Comparison of ENCODE assay signal across 33 mouse cellular contexts in the genomic region with DNA sequence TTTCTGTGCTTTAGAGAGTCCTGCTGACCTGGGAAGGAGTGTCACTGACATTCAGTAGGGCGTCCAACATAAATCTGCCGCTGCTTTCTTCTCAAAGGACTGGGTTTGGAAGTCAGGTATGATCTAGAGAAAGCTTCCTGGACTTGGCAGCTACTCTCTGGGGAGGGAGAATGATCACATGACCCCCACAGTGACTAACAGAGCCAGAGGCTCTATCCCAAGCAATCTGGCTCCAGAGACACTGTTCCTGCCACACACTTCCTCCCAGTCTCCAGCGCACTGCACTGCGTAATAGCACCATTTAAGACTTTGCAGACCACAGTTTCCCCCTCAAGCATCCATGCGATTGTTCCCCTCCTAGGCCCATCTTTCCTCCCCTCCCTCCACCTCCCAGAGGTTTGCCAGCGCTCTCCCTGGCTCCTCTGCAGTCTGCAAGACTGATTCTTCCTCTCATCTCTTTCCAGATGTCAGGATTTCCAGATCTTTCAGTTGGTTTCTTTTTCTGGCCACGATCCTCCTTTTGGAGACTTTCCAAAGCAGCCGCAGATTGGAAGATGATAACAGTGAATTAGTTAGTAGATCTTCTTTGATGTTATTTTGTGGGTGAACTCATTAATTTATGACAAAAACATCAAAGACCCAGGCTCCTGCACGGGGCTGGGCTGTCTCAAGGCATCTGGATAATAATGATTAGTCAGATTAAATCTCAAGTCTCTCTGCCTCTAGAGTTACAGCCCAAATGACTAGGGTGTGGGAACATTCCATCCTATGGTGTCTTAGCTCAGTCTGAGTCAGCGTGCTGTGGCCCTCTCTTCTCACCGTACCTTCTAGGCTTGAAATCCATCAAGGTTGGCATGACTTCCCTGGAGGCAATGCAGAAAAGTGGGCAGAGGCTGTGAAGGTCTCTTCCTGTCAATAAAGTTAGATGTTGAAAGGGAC. TPM values are rescaled to one million over a fixed set of nuclear protein-coding genes. Genes with fewer than 3 reads are reported as not detected.
DNase-seq lines count a peak whose midpoint lies in the region; ATAC-seq and TF ChIP-seq lines count a peak whose summit lies in the region.
"Had no signal": no experiment of that assay in that cellular context is flagged by ENCODE, and none has a peak within 500 bp of the region (broad histone marks: within the 10 kb centered on the region; RNA-seq: fewer than 3 reads in every experiment).

No protein-coding gene starts in this region.

- in situ Hi-C loops in Patski (cut with MboI; ENCODE audit: low pct_unique_long_range_greater_than_20kb) = no loop called here

- H3K9ac ChIP-seq in midbrain, embryonic 16.5 days (ENCODE audit: low read depth, low read length) = no peak overlapping the region
- H3K9ac ChIP-seq in midbrain, embryonic 15.5 days = no peak overlapping the region
- H3K9ac ChIP-seq: forebrain, postnatal 0 days; heart, embryonic 15.5 days; hindbrain, embryonic 12.5 days; intestine, embryonic 15.5 days; liver, embryonic 13.5 days had no signal

- H3K9me3 ChIP-seq in midbrain, embryonic 16.5 days (replicated peaks; ENCODE audit: control insufficient read depth, low read length, poor library complexity, severe bottlenecking) = no peaks in the 10 kb centered on the region
- no peaks in the 10 kb centered on the region for H3K9me3 ChIP-seq in midbrain, embryonic 15.5 days
- H3K9me3 ChIP-seq: heart, embryonic 10.5 days; heart, embryonic 15.5 days; hindbrain, embryonic 12.5 days; intestine, embryonic 15.5 days; liver, embryonic 13.5 days had no signal

- H3K4me2 ChIP-seq in midbrain, embryonic 16.5 days (ENCODE audit: low read length) = no peak overlapping the region
- H3K4me2 ChIP-seq in midbrain, embryonic 15.5 days = no peak overlapping the region
- H3K4me2 ChIP-seq: heart, embryonic 15.5 days; hindbrain, embryonic 12.5 days; intestine, embryonic 15.5 days; liver, embryonic 13.5 days had no signal

- peak overlapping the region; percentile 39; the same call in 1 of the 2 replicates for H3K27ac ChIP-seq in midbrain, embryonic 16.5 days (ENCODE audit: low read length)
- H3K27ac ChIP-seq in midbrain, embryonic 15.5 days = no peak overlapping the region
- H3K27ac ChIP-seq: heart, embryonic 10.5 days; heart, embryonic 15.5 days; hindbrain, embryonic 12.5 days; hindbrain, postnatal 0 days; intestine, embryonic 15.5 days; layer of hippocampus, adult 2 months; left cerebral cortex, adult 2 months; liver, embryonic 13.5 days; macrophage had no signal

- no peaks in the 10 kb centered on the region for H3K36me3 ChIP-seq in midbrain, embryonic 16.5 days (ENCODE audit: control insufficient read depth, insufficient read depth, low read length)
- no peaks in the 10 kb centered on the region for H3K36me3 ChIP-seq in midbrain, embryonic 15.5 days (replicated peaks)
- H3K36me3 ChIP-seq: heart, embryonic 10.5 days; heart, embryonic 15.5 days; hindbrain, embryonic 12.5 days; intestine, embryonic 15.5 days; liver, embryonic 13.5 days had no signal

- no peak for TF ChIP-seq CTCF in Patski (IDR thresholded peaks at IDR 0.05)

- POLR2A ChIA-PET in Patski (lab: Charles Lee) = no interaction called here

- 0 out of 2 replicates have a peak, but pooled peaks cover 6% of the 10 kb centered on the region for H3K4me1 ChIP-seq in midbrain, embryonic 16.5 days (ENCODE audit: control insufficient read depth, insufficient read depth, low read length)
- peaks cover 6% of the 10 kb centered on the region for H3K4me1 ChIP-seq in midbrain, embryonic 15.5 days
- H3K4me1 ChIP-seq: intestine, embryonic 15.5 days; liver, embryonic 13.5 days had no signal

- ATAC-seq in midbrain, embryonic 16.5 days = no peak; the same call in 1 of the 2 replicates
- ATAC-seq in midbrain, embryonic 15.5 days (replicated peaks) = no peak
- ATAC-seq in Patski = peak; percentile 65
- ATAC-seq: forebrain, postnatal 0 days; hindbrain, postnatal 0 days; intestine, embryonic 15.5 days; lung, postnatal 0 days had no signal

- no peak overlapping the region for H3K4me3 ChIP-seq in midbrain, embryonic 16.5 days (ENCODE audit: low read depth, low read length)
- H3K4me3 ChIP-seq in midbrain, embryonic 15.5 days = no peak overlapping the region
- H3K4me3 ChIP-seq: erythroblast, embryonic 14.5 days; heart, embryonic 10.5 days; heart, embryonic 15.5 days; hindbrain, embryonic 12.5 days; intestine, embryonic 15.5 days; layer of hippocampus, adult 2 months; left cerebral cortex, adult 2 months; liver, embryonic 13.5 days had no signal

- H3K27me3 ChIP-seq in midbrain, embryonic 16.5 days (ENCODE audit: control insufficient read depth, insufficient read depth, low read depth, low read length) = no peaks in the 10 kb centered on the region
- no peaks in the 10 kb centered on the region for H3K27me3 ChIP-seq in midbrain, embryonic 15.5 days (replicated peaks)
- peaks cover 12% of the 10 kb centered on the region for H3K27me3 ChIP-seq in Patski

- WGBS in midbrain, embryonic 16.5 days = 68% methylated on average over 11 of the region's 11 CpGs
- 63% methylated on average over 11 of the region's 11 CpGs for WGBS in midbrain, embryonic 15.5 days

- DNase-seq in adrenal gland, adult 2 months = peak; percentile 33
- no peak for DNase-seq in adrenal gland, adult 18-20 months (ENCODE audit: low spot score in 2 of 2)
- DNase-seq in 3T3-L1 (ENCODE audit: low read depth, low spot score) = peak; percentile 72
- no peak for DNase-seq in Patski (ENCODE audit: low read depth, low spot score)
- DNase-seq in natural killer cell, adult 2 months (ENCODE audit: low spot score in 2 of 2) = no peak
- no peak for DNase-seq in heart, adult 8-10 months (ENCODE audit: low spot score)
- DNase-seq: cerebellum, adult 11-12 months; cerebellum, postnatal 10 days; forebrain, postnatal 0 days; gastrocnemius, postnatal 14 days; kidney, adult 2 months; kidney, postnatal 36 days; liver, embryonic 13.5 days; lung, adult 18-20 months; midbrain, embryonic 14.5 days; spleen, adult 18-20 months; thymus, adult 2 months; thymus, postnatal 36 days had no signal

- CTCF ChIA-PET in Patski (lab: Charles Lee) = no interaction called here

RNA-seq across cellular contexts. Expression of gene Golga7b, which starts 2.9 kb away (rescaled TPM):
- total RNA-seq in adrenal gland, adult 2 months (2021) = 1 to 10 TPM in 1 of 2 experiments, under 1 TPM in 1; 0.69 to 1.3 TPM
- polyA plus RNA-seq in adrenal gland, adult 2 months (2012; rRNA removed) = 1.1 and 2.8 TPM in 2 replicates
- total RNA-seq in adrenal gland, adult 18-20 months (2021) = 1 to 10 TPM in 1 of 2 experiments, under 1 TPM in 1; 0.93 to 2.5 TPM
- polyA plus RNA-seq in midbrain, embryonic 16.5 days (2015; fragmentation: Nextera tagmentation; extraction: Ambion mirVana) = 61.4 and 72.2 TPM in 2 replicates
- polyA plus RNA-seq in midbrain, embryonic 15.5 days (2015; fragmentation: Nextera tagmentation; extraction: Ambion mirVana) = 62.7 and 65.5 TPM in 2 replicates
- polyA plus RNA-seq in Patski (2021) = 0.12 TPM
- total RNA-seq in heart, adult 8-10 months (2022) = 1 to 10 TPM in 1 of 4 experiments, under 1 TPM in 3; 0.46 to 1.0 (median 0.75) TPM
- total RNA-seq: granulocyte monocyte progenitor cell, adult 5-6 weeks; megakaryocyte-erythroid progenitor cell, adult 5-6 weeks; neutrophil, adult 5-6 weeks had no signal
- polyA plus RNA-seq: erythroblast, embryonic 14.5 days; lung, postnatal 0 days; macrophage had no signal

RNA-seq across cellular contexts. Expression of gene Sfrp5, which starts 48.2 kb away (rescaled TPM):
- 1 to 10 TPM; 2.7 to 3.9 TPM for total RNA-seq in adrenal gland, adult 2 months (2021)
- 11.5 and 22.6 TPM in 2 replicates for polyA plus RNA-seq in adrenal gland, adult 2 months (2012; rRNA removed)
- 1 to 10 TPM; 3.4 to 5.9 TPM for total RNA-seq in adrenal gland, adult 18-20 months (2021)
- 1.4 and 2.1 TPM in 2 replicates for polyA plus RNA-seq in midbrain, embryonic 16.5 days (2015; fragmentation: Nextera tagmentation; extraction: Ambion mirVana)
- 1.1 and 1.3 TPM in 2 replicates for polyA plus RNA-seq in midbrain, embryonic 15.5 days (2015; fragmentation: Nextera tagmentation; extraction: Ambion mirVana)
- 0.04 TPM for polyA plus RNA-seq in Patski (2021)
- 10 to 100 TPM in 1 of 4 experiments, 1 to 10 TPM in 3; 5.6 to 11.1 (median 6.1) TPM for total RNA-seq in heart, adult 8-10 months (2022)
- total RNA-seq: granulocyte monocyte progenitor cell, adult 5-6 weeks; megakaryocyte-erythroid progenitor cell, adult 5-6 weeks; neutrophil, adult 5-6 weeks had no signal
- polyA plus RNA-seq: erythroblast, embryonic 14.5 days; lung, postnatal 0 days had no signal

Comparison
In these comparisons a context has a peak if more than half of its experiments do, and no peak if none do; other contexts are left out.
1. DNase-seq: peak in adrenal gland, adult 2 months (single experiment) and 3T3-L1 (single experiment); none in adrenal gland, adult 18-20 months (0 of 2), Patski (single experiment), natural killer cell, adult 2 months (0 of 2) and heart, adult 8-10 months (single experiment).
2. RNA of gene Golga7b, which starts 2.9 kb away (polyA plus RNA-seq): 61.4 to 72.2 TPM in midbrain, embryonic 16.5 days and 62.7 to 65.5 TPM in midbrain, embryonic 15.5 days; 1.1 to 2.8 TPM in adrenal gland, adult 2 months and 0.12 TPM in Patski (single experiment); every median in the first group is over 10 times any median in the second.